9 mouse cellular contexts compared by ENCODE assay signal in genomic region chr3:135688970-135689772, GRCm38 (mm10). TPM values are rescaled to one million over a fixed set of nuclear protein-coding genes. Genes with fewer than 3 reads are reported as not detected.
DNase-seq lines count a peak whose midpoint lies in the region; ATAC-seq and TF ChIP-seq lines count a peak whose summit lies in the region.
"Had no signal": no experiment of that assay in that cellular context is flagged by ENCODE, and none has a peak within 500 bp of the region (broad histone marks: within the 10 kb centered on the region; RNA-seq: fewer than 3 reads in every experiment).

No protein-coding gene starts in this region.

- 18% methylated on average over 11 of the region's 11 CpGs for WGBS in heart, postnatal 0 days
- 78% methylated on average over 11 of the region's 11 CpGs for WGBS in midbrain, embryonic 16.5 days

- H3K36me3 ChIP-seq in heart, postnatal 0 days (replicated peaks; ENCODE audit: control insufficient read depth, insufficient read depth, low read length) = no peaks in the 10 kb centered on the region
- no peaks in the 10 kb centered on the region for H3K36me3 ChIP-seq in midbrain, embryonic 16.5 days (ENCODE audit: control insufficient read depth, insufficient read depth, low read length)

- no peak overlapping the region for H3K27ac ChIP-seq in left cerebral cortex, adult 2 months
- H3K27ac ChIP-seq in heart, postnatal 0 days (ENCODE audit: low read depth) = peak overlapping the region; percentile 97
- H3K27ac ChIP-seq in midbrain, embryonic 16.5 days (ENCODE audit: low read length) = no peak overlapping the region

- peak overlapping the region; percentile 83; the same call in 1 of the 2 replicates for H3K4me3 ChIP-seq in left cerebral cortex, adult 2 months
- peak overlapping the region; percentile 92 for H3K4me3 ChIP-seq in heart, postnatal 0 days (ENCODE audit: low read depth, low read length)
- no peak overlapping the region for H3K4me3 ChIP-seq in midbrain, embryonic 16.5 days (ENCODE audit: low read depth, low read length)

- no peaks in the 10 kb centered on the region for H3K9me3 ChIP-seq in heart, postnatal 0 days (replicated peaks; ENCODE audit: control insufficient read depth, low read length)
- no peaks in the 10 kb centered on the region for H3K9me3 ChIP-seq in midbrain, embryonic 16.5 days (replicated peaks; ENCODE audit: control insufficient read depth, low read length, poor library complexity, severe bottlenecking)

- peak overlapping the region; percentile 98 for H3K9ac ChIP-seq in heart, postnatal 0 days (replicated peaks; ENCODE audit: low read depth, low read length)
- no peak overlapping the region for H3K9ac ChIP-seq in midbrain, embryonic 16.5 days (ENCODE audit: low read depth, low read length)

- H3K4me2 ChIP-seq in heart, postnatal 0 days (ENCODE audit: low read depth, low read length) = peak overlapping the region; percentile 75
- peak overlapping the region; percentile 86 for H3K4me2 ChIP-seq in midbrain, embryonic 16.5 days (ENCODE audit: low read length)

- no peak for TF ChIP-seq CTCF in left cerebral cortex, adult 2 months (IDR thresholded peaks at IDR 0.05)
- no peak for TF ChIP-seq CTCF in heart, postnatal 0 days (IDR thresholded peaks at IDR 0.05; ENCODE audit: low read depth)

- no peak for ATAC-seq in heart, postnatal 0 days (ENCODE audit: insufficient read depth, low read depth)
- ATAC-seq in midbrain, embryonic 16.5 days = no peak

- TF ChIP-seq EP300 in heart, postnatal 0 days (IDR thresholded peaks at IDR 0.05; ENCODE audit: low read depth) = no peak

- intact Hi-C loops in left cerebral cortex, adult 2 months (cut with DNase I) = no loop called here

- H3K4me1 ChIP-seq in heart, postnatal 0 days (ENCODE audit: control insufficient read depth, insufficient read depth) = peaks cover 53% of the 10 kb centered on the region
- peaks cover 13% of the 10 kb centered on the region for H3K4me1 ChIP-seq in midbrain, embryonic 16.5 days (ENCODE audit: control insufficient read depth, insufficient read depth, low read length)

- DNase-seq in left cerebral cortex, adult 2 months (ENCODE audit: extremely low spot score in 1 of 2, low spot score in 2 of 2) = no peak
- no peak for DNase-seq in left cerebral cortex, adult 11 months (ENCODE audit: low spot score)
- peak; percentile 77 for DNase-seq in NIH3T3 (ENCODE audit: low read depth)
- peak; percentile 42 for DNase-seq in heart, postnatal 0 days (ENCODE audit: low spot score)
- DNase-seq in cerebellum, postnatal 14 days = no peak
- DNase-seq in right cerebral cortex, postnatal 25 days = no peak
- no peak for DNase-seq in cerebellum, postnatal 36 days
- DNase-seq: adrenal gland, postnatal 25 days had no signal

- no peaks in the 10 kb centered on the region for H3K27me3 ChIP-seq in heart, postnatal 0 days (ENCODE audit: control insufficient read depth, insufficient read depth, low read length)
- H3K27me3 ChIP-seq in midbrain, embryonic 16.5 days (ENCODE audit: control insufficient read depth, insufficient read depth, low read depth, low read length) = no peaks in the 10 kb centered on the region

RNA-seq across cellular contexts. Expression of gene Nfkb1, which starts 2.2 kb away (rescaled TPM):
- total RNA-seq in left cerebral cortex, adult 2 months (2021) = 10 to 100 TPM; 20.8 to 24.4 TPM
- 51.7 and 61.7 TPM in 2 replicates for total RNA-seq in heart, postnatal 0 days (2014; rRNA removed; ENCODE audit: low replicate concordance)
- 11.9 and 12.5 TPM in 2 replicates for polyA plus RNA-seq in heart, postnatal 0 days (2015; fragmentation: Nextera tagmentation; extraction: Ambion mirVana)
- polyA plus RNA-seq in midbrain, embryonic 16.5 days (2015; fragmentation: Nextera tagmentation; extraction: Ambion mirVana) = 6.7 and 6.8 TPM in 2 replicates

Comparison
In these comparisons a context has a peak if more than half of its experiments do, and no peak if none do; other contexts are left out.
1. DNase-seq: peak in NIH3T3 (single experiment) and heart, postnatal 0 days (single experiment); none in left cerebral cortex, adult 2 months (0 of 2), left cerebral cortex, adult 11 months (single experiment), cerebellum, postnatal 14 days (0 of 2), right cerebral cortex, postnatal 25 days (single experiment) and cerebellum, postnatal 36 days (0 of 2).